Mouse (Mus musculus) stomach, embryonic 14.5 days (tissue): Measurements from ENCODE around the gene Myo9a. TPM values are rescaled to one million over a fixed set of nuclear protein-coding genes. Genes with fewer than 3 reads are reported as not detected.

Experiments used
- ATAC-seq: fragments of 200-750 bp; cut with Nextera tagmentation; 2 replicates; pipeline ENCODE4 v1.8.0; 2017; ENCODE audit warnings: low read depth, moderate TSS enrichment; ENCODE audit not compliant: insufficient number of reproducible peaks, insufficient read depth, low FRiP score
- H3K27ac ChIP-seq: fragments of 300-500 bp; sonication (generic); 2 replicates; pipeline ENCODE4 v1.5.1; 2014; ENCODE audit warnings: mild to moderate bottlenecking, low read length, moderate library complexity, mixed read lengths
- H3K27me3 ChIP-seq: fragments of 300-500 bp; sonication (generic); 2 replicates; pipeline ENCODE4 v1.6.1; 2014; ENCODE audit warnings: low read length, control low read depth, mixed read lengths; ENCODE audit not compliant: control insufficient read depth, insufficient read depth
- H3K36me3 ChIP-seq: fragments of 300-500 bp; sonication (generic); 2 replicates; pipeline ENCODE4 v1.6.1; 2014; ENCODE audit warnings: mild to moderate bottlenecking, control low read depth, low read length, moderate library complexity, mixed read lengths; ENCODE audit not compliant: control insufficient read depth, insufficient read depth
- H3K4me1 ChIP-seq: fragments of 300-500 bp; sonication (generic); 2 replicates; pipeline ENCODE4 v1.6.1; 2014; ENCODE audit warnings: low read length, control low read depth, mixed read lengths; ENCODE audit not compliant: control insufficient read depth, insufficient read depth
- H3K4me2 ChIP-seq: fragments of 300-500 bp; sonication (generic); replicated peaks from 2 replicates; pipeline ENCODE4 v1.6.1; 2014; ENCODE audit warnings: low read depth, low read length, control low read depth
- H3K4me3 ChIP-seq: fragments of 300-500 bp; sonication (generic); 2 replicates; pipeline ENCODE4 v1.5.1; 2014; ENCODE audit warnings: low read depth, low read length, control low read depth
- H3K9ac ChIP-seq: fragments of 300-500 bp; sonication (generic); replicated peaks from 2 replicates; pipeline ENCODE4 v1.6.1; 2014; ENCODE audit warnings: low read depth, mild to moderate bottlenecking, control low read depth, low read length, moderate library complexity, mixed read lengths
- H3K9me3 ChIP-seq: fragments of 300-500 bp; sonication (generic); 2 replicates; pipeline ENCODE4 v1.6.1; 2016; ENCODE audit warnings: low read depth, low read length, control low read depth; ENCODE audit not compliant: control insufficient read depth
- WGBS: fragments of 180-500 bp; shearing (Covaris S2); extraction: QIAGEN DNeasy Blood & Tissue Kit; methylation state at CpG from one replicate; pipeline ENCODE4 v1.1.7; 2014; 5-methylcytosine and 5-hydroxymethylcytosine counted together
- polyA plus RNA-seq: library from polyadenylated mRNA; unstranded; fragments of >200 nt; fragmentation: Nextera tagmentation; extraction: Ambion mirVana; gene quantifications from 2 replicates; pipeline ENCODE4 v1.2.1, GENCODE M21; 2014

Gene Myo9a
- 18.9 and 19.8 TPM in 2 replicates for polyA plus RNA-seq

DNA sequence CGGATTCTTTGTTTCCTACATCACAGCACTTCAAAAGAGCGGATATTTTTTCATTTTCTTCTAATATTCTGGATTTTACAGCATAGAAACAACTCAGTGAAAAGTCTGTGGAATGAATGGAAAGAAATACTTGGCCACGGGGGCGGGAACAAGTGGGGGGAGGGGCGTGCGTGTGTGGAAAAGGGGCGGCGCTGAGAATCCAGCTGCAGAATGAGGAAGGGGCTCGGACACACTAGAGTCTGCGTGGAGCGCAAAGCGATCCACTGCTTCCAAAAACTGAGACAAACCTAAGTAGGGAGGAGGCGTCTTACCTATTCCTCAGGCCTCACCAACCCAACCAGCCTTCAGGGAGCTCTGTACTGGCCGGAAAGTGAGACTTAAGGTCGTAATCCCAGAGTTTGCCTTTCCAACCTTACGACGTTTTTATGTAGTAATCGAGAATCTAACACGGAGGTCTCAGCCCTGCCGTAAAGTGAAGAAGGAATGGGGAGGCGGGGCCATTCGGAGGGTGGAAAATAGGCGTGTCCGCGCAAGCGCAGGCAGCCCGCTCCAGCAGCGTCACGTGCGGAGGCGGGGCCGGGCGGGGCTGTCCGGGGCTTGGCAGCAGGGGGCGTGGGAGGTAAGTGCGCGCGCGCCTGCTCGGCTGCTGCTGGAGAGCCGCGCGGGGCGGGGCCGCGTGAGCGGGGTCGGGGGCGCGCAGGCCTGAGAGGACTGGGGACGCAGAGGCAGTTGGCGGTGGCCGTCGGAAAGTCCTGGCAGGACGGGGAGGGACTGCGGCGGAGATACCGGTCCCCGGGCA lies at the start of gene Myo9a, which contains the start of gene Senp8:
Myo9a (plus strand) TSS at position 630 of the 799 bp plus-strand sequence.
Senp8 (minus strand) TSS at position 444 of the 799 bp plus-strand sequence.
- Histone ChIP-seq H3K4me2 (peak within 1 kb of the TSS; percentile 82), H3K9ac (peak within 1 kb of the TSS; percentile 71), H3K27ac (peak within 1 kb of the TSS; percentile 91), H3K4me3 (peak within 1 kb of the TSS; percentile 80), H3K4me1 (peaks cover 6% of the 10 kb centered on the region; the same call in 1 of the 2 replicates), H3K36me3 (no peaks in the 10 kb centered on the region), H3K9me3 (no peaks in the 10 kb centered on the region), H3K27me3 (no peaks in the 10 kb centered on the region)
- 1% methylated on average over 59 of the region's 59 CpGs for WGBS
- peak; percentile 94 for ATAC-seq

DNA sequence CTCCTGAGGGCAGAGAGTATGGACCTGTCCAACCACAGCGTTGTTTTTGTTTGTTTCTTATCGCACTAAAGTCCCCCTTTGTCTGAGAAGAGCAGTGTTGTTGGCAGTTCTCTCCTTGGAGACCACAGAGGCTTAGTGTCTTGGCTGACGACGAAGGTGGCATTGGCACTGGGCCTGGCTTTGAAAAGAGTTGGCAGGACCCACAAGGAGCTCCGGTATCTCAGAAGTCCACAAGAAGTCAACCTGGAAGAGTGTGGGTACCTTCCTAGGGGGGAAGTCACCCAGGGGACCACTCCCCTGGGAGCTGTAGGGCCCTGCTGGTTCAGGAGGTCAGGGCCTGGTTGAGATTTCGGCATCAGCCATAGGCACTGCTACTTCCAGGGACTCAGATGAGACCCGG lies 49.6 kb upstream of the Myo9a start:
- H3K4me2 ChIP-seq = no peak overlapping the region
- WGBS = 88% methylated on average over 7 of the region's 7 CpGs
- H3K4me3 ChIP-seq = no peak overlapping the region
- H3K36me3 ChIP-seq = no peaks in the 10 kb centered on the region
- H3K9me3 ChIP-seq = no peaks in the 10 kb centered on the region
- no peaks in the 10 kb centered on the region for H3K27me3 ChIP-seq
- no peak overlapping the region for H3K9ac ChIP-seq
- ATAC-seq = no peak
- no peaks in the 10 kb centered on the region for H3K4me1 ChIP-seq
- no peak overlapping the region for H3K27ac ChIP-seq

DNA sequence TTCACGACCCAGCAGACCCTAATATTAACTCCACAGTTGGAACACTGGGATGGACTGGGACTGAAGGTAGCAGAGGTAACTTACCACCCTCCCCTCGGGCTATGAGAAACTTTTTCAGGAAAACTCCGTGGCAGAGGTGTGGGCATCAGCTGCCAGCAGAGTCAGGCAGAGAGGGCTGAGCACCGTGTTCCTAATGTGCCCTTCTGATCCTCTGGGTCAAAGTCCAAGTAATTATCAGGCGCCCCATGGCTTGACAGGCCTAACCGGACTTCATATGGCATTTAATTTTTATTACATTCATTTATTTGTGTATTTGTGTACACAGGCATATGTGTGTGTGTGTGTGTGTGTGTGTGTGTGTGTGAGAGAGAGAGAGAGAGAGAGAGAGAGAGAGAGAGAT lies 47.6 kb upstream of the Myo9a start:
- 59% methylated on average over 6 of the region's 6 CpGs for WGBS
- no peaks in the 10 kb centered on the region for H3K9me3 ChIP-seq
- H3K27ac ChIP-seq = no peak overlapping the region
- no peaks in the 10 kb centered on the region for H3K27me3 ChIP-seq
- no peaks in the 10 kb centered on the region for H3K36me3 ChIP-seq
- H3K4me1 ChIP-seq = no peaks in the 10 kb centered on the region
- no peak overlapping the region for H3K4me3 ChIP-seq
- H3K9ac ChIP-seq = no peak overlapping the region
- H3K4me2 ChIP-seq = no peak overlapping the region
- ATAC-seq = no peak

DNA sequence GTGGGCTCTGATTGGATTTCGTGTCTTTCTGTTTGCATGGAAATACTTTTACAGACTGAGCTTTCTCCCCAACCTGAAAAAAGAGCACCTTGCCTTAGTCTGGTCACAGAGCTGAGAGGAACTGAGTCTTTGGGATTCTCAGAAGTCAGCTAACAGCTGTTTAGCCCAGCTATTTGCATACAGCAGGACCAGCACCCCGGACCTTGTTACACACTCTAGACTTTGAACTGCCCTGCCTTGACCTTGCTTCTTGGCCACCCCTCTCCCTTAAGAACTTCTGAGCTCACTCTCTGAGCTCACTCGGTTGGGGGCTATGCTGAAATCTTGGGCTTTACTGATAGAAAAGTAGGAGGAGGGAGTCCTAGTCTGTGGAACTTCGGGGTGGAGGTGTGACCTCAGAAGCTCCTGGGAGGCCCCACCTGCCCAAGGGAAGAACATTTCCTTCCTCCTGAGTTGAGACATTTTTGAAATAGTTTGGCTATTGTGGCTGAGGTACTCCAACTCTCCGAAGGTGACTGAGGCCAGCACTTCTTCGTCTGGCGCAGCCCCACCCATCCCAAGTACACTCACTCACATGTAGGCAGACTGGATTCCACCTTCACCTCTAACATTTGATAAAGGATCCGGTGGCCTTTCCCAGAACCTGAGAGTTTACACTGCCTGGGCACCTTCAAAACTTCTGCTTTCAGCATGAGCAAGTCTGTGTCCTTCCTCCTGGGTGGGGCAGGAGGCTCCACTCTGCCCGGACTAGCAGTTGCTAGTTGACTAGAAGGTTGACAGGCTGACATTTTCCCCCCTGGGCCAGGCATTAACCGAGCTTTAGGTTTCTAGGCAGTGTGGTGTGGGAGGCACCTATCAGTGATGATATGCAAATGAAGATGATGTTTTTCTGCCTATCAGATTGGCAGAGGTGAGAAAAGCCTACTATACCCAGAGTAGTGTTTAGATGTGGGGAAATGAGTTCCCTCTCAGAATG lies 43.6 kb upstream of the Myo9a start:
- H3K4me3 ChIP-seq = no peak overlapping the region
- 0 out of 2 replicates have a peak, but pooled peaks have one; percentile 23 for ATAC-seq

DNA sequence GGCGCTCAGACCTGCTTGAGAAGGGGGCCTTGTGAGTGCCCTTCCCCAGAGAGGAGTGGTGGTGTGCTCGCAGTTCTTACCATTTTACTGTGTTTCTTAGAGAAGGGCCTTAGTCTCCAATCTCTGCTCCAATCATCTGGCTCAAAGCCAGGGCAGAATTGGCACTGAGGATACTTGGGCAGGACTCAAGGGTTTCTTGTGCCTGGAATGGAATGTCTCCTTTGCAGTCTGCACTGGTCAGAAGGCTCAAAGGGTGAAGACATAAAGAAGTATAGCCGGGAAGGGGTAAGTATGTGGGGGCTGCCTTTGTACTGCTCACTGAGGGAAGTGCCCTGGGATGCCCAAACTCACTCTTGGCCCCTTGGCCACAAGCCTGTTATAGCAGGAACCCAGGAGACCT lies 41.5 kb upstream of the Myo9a start:
- WGBS = 84% methylated on average over 3 of the region's 3 CpGs
- Histone ChIP-seq H3K4me1 (no peaks in the 10 kb centered on the region), H3K36me3 (no peaks in the 10 kb centered on the region), H3K27me3 (no peaks in the 10 kb centered on the region), H3K4me2 (no peak overlapping the region), H3K9me3 (no peaks in the 10 kb centered on the region), H3K9ac (no peak overlapping the region), H3K4me3 (no peak overlapping the region), H3K27ac (no peak overlapping the region)
- ATAC-seq = no peak

More for the DNA sequence above, 43.6 kb upstream of the Myo9a start:
- no peaks in the 10 kb centered on the region for H3K4me1 ChIP-seq
- no peaks in the 10 kb centered on the region for H3K27me3 ChIP-seq
- H3K27ac ChIP-seq = no peak overlapping the region
- H3K9ac ChIP-seq = no peak overlapping the region
- no peak overlapping the region for H3K4me2 ChIP-seq
- H3K36me3 ChIP-seq = no peaks in the 10 kb centered on the region
- no peaks in the 10 kb centered on the region for H3K9me3 ChIP-seq
- 50% methylated on average over 10 of the region's 10 CpGs for WGBS

DNA sequence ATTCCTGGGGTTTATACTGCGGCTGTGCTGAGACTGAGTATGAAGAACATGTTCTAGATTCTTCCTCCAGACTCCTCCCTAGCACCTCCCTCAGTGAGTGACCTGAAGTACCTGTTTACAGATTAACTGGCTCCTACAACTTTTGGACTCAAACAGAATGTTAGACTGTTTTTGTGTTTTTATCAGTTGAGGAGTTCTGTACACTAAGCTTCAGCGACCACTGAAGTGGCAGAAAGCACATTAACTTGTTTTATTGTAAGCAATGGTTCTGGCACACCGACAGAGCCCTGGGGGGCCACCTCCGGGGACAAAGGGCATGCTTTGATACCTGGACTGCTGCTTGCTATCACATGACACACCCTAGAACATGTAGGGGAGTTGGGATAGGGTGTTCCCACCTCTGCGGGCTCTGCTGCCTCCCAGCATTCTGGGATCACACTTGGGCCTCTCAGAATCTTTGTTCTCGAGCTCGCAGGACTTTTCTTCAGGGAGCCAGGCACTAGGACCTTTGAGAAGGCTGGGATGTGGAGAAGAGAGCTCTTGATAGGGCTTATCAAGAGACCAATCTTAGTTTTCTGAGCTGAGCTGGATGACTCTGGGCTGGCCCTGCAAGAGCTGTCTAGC lies 34.3 kb upstream of the Myo9a start:
- Histone ChIP-seq H3K27me3 (no peaks in the 10 kb centered on the region), H3K9me3 (no peaks in the 10 kb centered on the region), H3K9ac (no peak overlapping the region), H3K36me3 (no peaks in the 10 kb centered on the region), H3K4me1 (no peaks in the 10 kb centered on the region), H3K4me3 (no peak overlapping the region), H3K27ac (no peak overlapping the region), H3K4me2 (no peak overlapping the region)
- 58% methylated on average over 7 of the region's 7 CpGs for WGBS
- ATAC-seq = no peak

DNA sequence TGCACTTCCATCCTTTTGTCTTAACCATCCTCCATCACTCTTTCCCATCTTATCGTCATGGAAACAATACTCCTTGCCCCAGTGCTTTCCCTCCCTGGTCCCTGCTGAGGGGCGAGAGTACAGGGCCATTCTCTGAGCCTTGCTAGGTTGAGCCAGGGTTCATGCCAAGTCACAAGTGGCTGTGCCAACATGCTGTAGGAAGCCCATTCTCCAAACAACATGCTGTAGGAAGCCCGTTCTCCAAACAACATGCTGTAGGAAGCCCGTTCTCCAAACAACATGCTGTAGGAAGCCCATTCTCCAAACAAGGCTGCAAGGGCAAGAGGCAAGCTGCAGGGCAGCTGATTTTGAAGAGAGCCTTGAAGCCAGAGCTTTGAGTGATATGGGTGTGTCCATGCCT lies 32.5 kb upstream of the Myo9a start:
- H3K27me3 ChIP-seq = no peaks in the 10 kb centered on the region
- H3K4me2 ChIP-seq = no peak overlapping the region
- ATAC-seq = no peak
- H3K27ac ChIP-seq = no peak overlapping the region
- H3K4me3 ChIP-seq = no peak overlapping the region
- no peaks in the 10 kb centered on the region for H3K9me3 ChIP-seq
- H3K36me3 ChIP-seq = no peaks in the 10 kb centered on the region
- H3K4me1 ChIP-seq = peaks cover under 1% of the 10 kb centered on the region; the same call in 1 of the 2 replicates
- 87% methylated on average over 4 of the region's 4 CpGs for WGBS
- no peak overlapping the region for H3K9ac ChIP-seq

DNA sequence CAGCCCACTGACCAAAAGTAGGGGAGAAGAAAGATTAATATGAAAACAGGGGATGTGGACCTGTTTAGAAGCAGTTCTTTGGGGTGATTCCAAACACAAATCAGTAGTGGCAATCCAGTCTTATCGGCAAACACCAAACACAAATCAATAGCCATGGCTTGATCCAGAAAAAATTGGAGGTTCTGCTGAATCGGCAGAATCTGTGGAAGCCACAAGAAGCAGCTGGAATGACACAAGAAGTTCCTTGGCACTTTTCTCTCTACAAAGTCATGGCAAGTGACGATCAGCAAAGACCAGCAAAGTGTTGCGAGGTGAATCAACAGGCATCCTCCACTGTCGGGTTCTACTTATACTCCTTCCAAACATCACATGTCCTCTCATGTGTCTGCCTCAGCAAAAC lies 29.6 kb upstream of the Myo9a start:
- no peak for ATAC-seq
- 82% methylated on average over 5 of the region's 5 CpGs for WGBS
- no peaks in the 10 kb centered on the region for H3K9me3 ChIP-seq
- no peak overlapping the region for H3K4me3 ChIP-seq
- no peak overlapping the region for H3K9ac ChIP-seq
- H3K4me1 ChIP-seq = peaks cover 10% of the 10 kb centered on the region; the same call in 1 of the 2 replicates
- H3K36me3 ChIP-seq = no peaks in the 10 kb centered on the region
- H3K27ac ChIP-seq = no peak overlapping the region
- no peak overlapping the region for H3K4me2 ChIP-seq
- H3K27me3 ChIP-seq = no peaks in the 10 kb centered on the region
